Mouse (Mus musculus) kidney, adult 2 months (tissue): ENCODE results near the gene Foxe3.

Source experiments
- CTCF ChIP-seq: fragments of 200-500 bp; conservative IDR thresholded peaks from 2 replicates; pipeline ENCODE4 v1.5.1; 2011; ENCODE audit warnings: low read depth, mild to moderate bottlenecking, control low read depth, low read length, moderate library complexity, mixed read lengths; ENCODE audit not compliant: insufficient read depth, insufficient read length
- POLR2A ChIP-seq: fragments of 200-500 bp; IDR thresholded peaks from one replicate; pipeline ENCODE4 v1.6.1; 2011; ENCODE audit warnings: low read depth, low read length, control low read depth

GRCm38 (mm10) chr4:114945021-114945420, 19.2 kb upstream of the Foxe3 start:
- TF ChIP-seq POLR2A = no peak
- no peak for TF ChIP-seq CTCF
